15 mouse cellular contexts compared by ENCODE assay signal in genomic region chr10:120624203-120624942, GRCm38 (mm10).
DNase-seq lines count a peak whose midpoint lies in the region; ATAC-seq and TF ChIP-seq lines count a peak whose summit lies in the region.
"Had no signal": no experiment of that assay in that cellular context is flagged by ENCODE, and none has a peak within 500 bp of the region (broad histone marks: within the 10 kb centered on the region; RNA-seq: fewer than 3 reads in every experiment).

No protein-coding gene starts in this region.

- no peaks in the 10 kb centered on the region for H3K9me3 ChIP-seq in hindbrain, embryonic 16.5 days (ENCODE audit: control insufficient read depth, low read length)
- no peaks in the 10 kb centered on the region for H3K9me3 ChIP-seq in hindbrain, embryonic 10.5 days
- H3K9me3 ChIP-seq: heart, embryonic 15.5 days; kidney, embryonic 15.5 days; midbrain, embryonic 15.5 days; neural tube, embryonic 15.5 days had no signal

- no peak for TF ChIP-seq CTCF in layer of hippocampus, adult 2 months (conservative IDR thresholded peaks at IDR 0.05)

- H3K4me3 ChIP-seq in hindbrain, embryonic 16.5 days (ENCODE audit: low read length): no peak overlapping the region
- no peak overlapping the region for H3K4me3 ChIP-seq in hindbrain, embryonic 10.5 days
- H3K4me3 ChIP-seq in layer of hippocampus, adult 2 months: no peak overlapping the region
- H3K4me3 ChIP-seq: heart, embryonic 15.5 days; kidney, embryonic 15.5 days; midbrain, embryonic 15.5 days; neural tube, embryonic 15.5 days had no signal

- no peak overlapping the region for H3K9ac ChIP-seq in hindbrain, embryonic 16.5 days (ENCODE audit: low read depth, low read length)
- H3K9ac ChIP-seq: heart, embryonic 15.5 days; hindbrain, embryonic 14.5 days; kidney, embryonic 15.5 days; midbrain, embryonic 15.5 days; neural tube, embryonic 15.5 days had no signal

- no peak for DNase-seq in hindbrain, embryonic 10.5 days (ENCODE audit: low spot score)
- DNase-seq in 3T3-L1 (ENCODE audit: low read depth, low spot score) (peak; percentile 97), adipocyte (ENCODE audit: low spot score) (peak; percentile 10)
- peak; percentile 35 for DNase-seq in forelimb bud, embryonic 11.5 days (ENCODE audit: low read depth, low spot score)
- no peak for DNase-seq in thymus, postnatal 36 days
- DNase-seq in spleen, postnatal 36 days (ENCODE audit: low spot score in 2 of 2): no peak
- no peak for DNase-seq in layer of hippocampus, adult 2 months (ENCODE audit: low spot score in 2 of 2)
- DNase-seq: adrenal gland, postnatal 14 days; liver had no signal

- WGBS in hindbrain, embryonic 16.5 days: 50% methylated on average over 10 of the region's 10 CpGs
- 73% methylated on average over 10 of the region's 10 CpGs for WGBS in hindbrain, embryonic 10.5 days

- no peaks in the 10 kb centered on the region for H3K4me1 ChIP-seq in hindbrain, embryonic 16.5 days (ENCODE audit: control insufficient read depth, insufficient read depth, low read depth, low read length)
- H3K4me1 ChIP-seq in hindbrain, embryonic 10.5 days (replicated peaks): 0 out of 2 replicates have a peak, but pooled peaks cover 3% of the 10 kb centered on the region
- H3K4me1 ChIP-seq: heart, embryonic 15.5 days; midbrain, embryonic 15.5 days; neural tube, embryonic 15.5 days had no signal

- no peaks in the 10 kb centered on the region for H3K27me3 ChIP-seq in hindbrain, embryonic 16.5 days (replicated peaks; ENCODE audit: control insufficient read depth, insufficient read depth, low read length)
- H3K27me3 ChIP-seq in hindbrain, embryonic 10.5 days (ENCODE audit: insufficient read depth, poor library complexity, severe bottlenecking): no peaks in the 10 kb centered on the region
- H3K27me3 ChIP-seq: heart, embryonic 15.5 days; kidney, embryonic 15.5 days; midbrain, embryonic 15.5 days; neural tube, embryonic 15.5 days had no signal

- H3K36me3 ChIP-seq in hindbrain, embryonic 16.5 days (ENCODE audit: control insufficient read depth, insufficient read depth, low read length): no peaks in the 10 kb centered on the region
- H3K36me3 ChIP-seq in hindbrain, embryonic 10.5 days: no peaks in the 10 kb centered on the region
- H3K36me3 ChIP-seq: heart, embryonic 15.5 days; kidney, embryonic 15.5 days; midbrain, embryonic 15.5 days; neural tube, embryonic 15.5 days had no signal

- H3K4me2 ChIP-seq in hindbrain, embryonic 16.5 days (ENCODE audit: low read length): no peak overlapping the region
- H3K4me2 ChIP-seq: heart, embryonic 15.5 days; hindbrain, embryonic 14.5 days; kidney, embryonic 15.5 days; midbrain, embryonic 15.5 days; neural tube, embryonic 15.5 days had no signal

- peak; percentile 45; the same call in 1 of the 2 replicates for ATAC-seq in hindbrain, embryonic 16.5 days
- ATAC-seq: midbrain, embryonic 15.5 days had no signal

- H3K27ac ChIP-seq in hindbrain, embryonic 16.5 days (ENCODE audit: low read depth, low read length): no peak overlapping the region
- no peak overlapping the region for H3K27ac ChIP-seq in hindbrain, embryonic 10.5 days
- no peak overlapping the region for H3K27ac ChIP-seq in layer of hippocampus, adult 2 months
- H3K27ac ChIP-seq: heart, embryonic 15.5 days; hindbrain, embryonic 14.5 days; kidney, embryonic 15.5 days; midbrain, embryonic 15.5 days; neural tube, embryonic 15.5 days had no signal

Comparison
In these comparisons a context has a peak if more than half of its experiments do, and no peak if none do; other contexts are left out.
1. DNase-seq: peak in 3T3-L1 (single experiment), adipocyte (single experiment) and forelimb bud, embryonic 11.5 days (single experiment); none in hindbrain, embryonic 10.5 days (single experiment), thymus, postnatal 36 days (0 of 2), spleen, postnatal 36 days (0 of 2) and layer of hippocampus, adult 2 months (0 of 2).